Mouse (Mus musculus): ENCODE data around the gene Cenpj. TPM values are rescaled to one million over a fixed set of nuclear protein-coding genes. Genes with fewer than 3 reads are reported as not detected.

The Cenpj gene
- 3.3 and 4.2 TPM in 2 replicates for polyA plus RNA-seq (2015; fragmentation: Nextera tagmentation; extraction: Ambion mirVana)

- H3K4me2 ChIP-seq: peak within 1 kb of the TSS; percentile 79
- ATAC-seq (ENCODE audit: insufficient read depth): peak; percentile 76
- 0% methylated on average over 24 of the region's 24 CpGs for WGBS (ENCODE audit: insufficient replicate concordance)
- H3K9me3 ChIP-seq (replicated peaks): no peaks in the 10 kb centered on the region
- peak within 1 kb of the TSS; percentile 46; the same call in 1 of the 2 replicates for H3K27ac ChIP-seq (replicated peaks)
- H3K36me3 ChIP-seq (replicated peaks): no peaks in the 10 kb centered on the region
- peak within 1 kb of the TSS; percentile 63 for H3K4me3 ChIP-seq (replicated peaks)
- H3K9ac ChIP-seq: peak within 1 kb of the TSS; percentile 64
- peaks cover 42% of the 10 kb centered on the region for H3K4me1 ChIP-seq (replicated peaks)
- H3K27me3 ChIP-seq: no peaks in the 10 kb centered on the region
These were observed at the start of gene Cenpj, which contains the start of gene Parp4 for GRCm38 (mm10) chr14:56575416-56575815. TSS of gene Cenpj (minus strand) at chr14:56575425. TSS of gene Parp4 (plus strand) at chr14:56575619.

GRCm38 (mm10) chr14:56620425-56620824 is 45.2 kb upstream of the Cenpj start:
- Histone ChIP-seq H3K9me3 (replicated peaks) (no peaks in the 10 kb centered on the region), H3K36me3 (replicated peaks) (0 out of 2 replicates have a peak, but pooled peaks cover 3% of the 10 kb centered on the region), H3K4me2 (0 out of 2 replicates have a peak overlapping the region, but pooled peaks have one; percentile 10), H3K9ac (no peak overlapping the region), H3K27ac (replicated peaks) (peak overlapping the region; percentile 65), H3K4me1 (replicated peaks) (no peaks in the 10 kb centered on the region), H3K4me3 (replicated peaks) (no peak overlapping the region), H3K27me3 (no peaks in the 10 kb centered on the region)
- ATAC-seq (ENCODE audit: insufficient read depth): peak; percentile 92
- WGBS (ENCODE audit: insufficient replicate concordance): 67% methylated on average over 8 of the region's 8 CpGs

- WGBS (ENCODE audit: insufficient replicate concordance): 65% methylated on average over 1 of the region's 1 CpGs
These were observed 42.2 kb upstream of the Cenpj start for GRCm38 (mm10) chr14:56617470-56617869.

GRCm38 (mm10) chr14:56613212-56613611 is 38.0 kb upstream of the Cenpj start:
- Histone ChIP-seq H3K27me3 (no peaks in the 10 kb centered on the region), H3K4me2 (no peak overlapping the region)
- WGBS (ENCODE audit: insufficient replicate concordance): 68% methylated on average over 3 of the region's 3 CpGs

More at GRCm38 (mm10) chr14:56617470-56617869, 42.2 kb upstream of the Cenpj start:
- Histone ChIP-seq H3K9ac (no peak overlapping the region), H3K4me2 (no peak overlapping the region), H3K27ac (replicated peaks) (no peak overlapping the region), H3K36me3 (replicated peaks) (peaks cover 23% of the 10 kb centered on the region), H3K4me1 (replicated peaks) (no peaks in the 10 kb centered on the region), H3K4me3 (replicated peaks) (no peak overlapping the region), H3K27me3 (no peaks in the 10 kb centered on the region), H3K9me3 (replicated peaks) (no peaks in the 10 kb centered on the region)
- no peak for ATAC-seq (ENCODE audit: insufficient read depth)

GRCm38 (mm10) chr14:56605136-56605535 is 29.9 kb upstream of the Cenpj start:
- H3K27ac ChIP-seq (replicated peaks): no peak overlapping the region
- H3K27me3 ChIP-seq: no peaks in the 10 kb centered on the region
- H3K4me3 ChIP-seq (replicated peaks): no peak overlapping the region
- H3K4me1 ChIP-seq (replicated peaks): no peaks in the 10 kb centered on the region
- no peak for ATAC-seq (ENCODE audit: insufficient read depth)
- H3K4me2 ChIP-seq: no peak overlapping the region
- H3K9me3 ChIP-seq (replicated peaks): no peaks in the 10 kb centered on the region
- 65% methylated on average over 4 of the region's 4 CpGs for WGBS (ENCODE audit: insufficient replicate concordance)
- H3K36me3 ChIP-seq (replicated peaks): peaks cover 24% of the 10 kb centered on the region
- no peak overlapping the region for H3K9ac ChIP-seq

More at GRCm38 (mm10) chr14:56613212-56613611, 38.0 kb upstream of the Cenpj start:
- Histone ChIP-seq H3K36me3 (replicated peaks) (peaks cover 38% of the 10 kb centered on the region), H3K4me1 (replicated peaks) (no peaks in the 10 kb centered on the region), H3K27ac (replicated peaks) (no peak overlapping the region), H3K9ac (no peak overlapping the region), H3K9me3 (replicated peaks) (no peaks in the 10 kb centered on the region), H3K4me3 (replicated peaks) (no peak overlapping the region)
- ATAC-seq (ENCODE audit: insufficient read depth): no peak

GRCm38 (mm10) chr14:56604438-56604837 is 29.2 kb upstream of the Cenpj start:
- WGBS (ENCODE audit: insufficient replicate concordance): 87% methylated on average over 5 of the region's 5 CpGs
- no peak for ATAC-seq (ENCODE audit: insufficient read depth)
- Histone ChIP-seq H3K4me1 (replicated peaks) (no peaks in the 10 kb centered on the region), H3K4me2 (no peak overlapping the region), H3K36me3 (replicated peaks) (peaks cover 20% of the 10 kb centered on the region; the same call in 1 of the 2 replicates), H3K4me3 (replicated peaks) (no peak overlapping the region), H3K9me3 (replicated peaks) (no peaks in the 10 kb centered on the region), H3K27ac (replicated peaks) (no peak overlapping the region), H3K9ac (no peak overlapping the region), H3K27me3 (no peaks in the 10 kb centered on the region)

GRCm38 (mm10) chr14:56602069-56602468 is 26.8 kb upstream of the Cenpj start:
- Histone ChIP-seq H3K4me3 (replicated peaks) (no peak overlapping the region), H3K4me2 (no peak overlapping the region), H3K9me3 (replicated peaks) (no peaks in the 10 kb centered on the region), H3K27me3 (no peaks in the 10 kb centered on the region), H3K27ac (replicated peaks) (no peak overlapping the region), H3K4me1 (replicated peaks) (no peaks in the 10 kb centered on the region), H3K36me3 (replicated peaks) (0 out of 2 replicates have a peak, but pooled peaks cover 20% of the 10 kb centered on the region), H3K9ac (no peak overlapping the region)
- ATAC-seq (ENCODE audit: insufficient read depth): no peak
- 76% methylated on average over 9 of the region's 9 CpGs for WGBS (ENCODE audit: insufficient replicate concordance)

GRCm38 (mm10) chr14:56598759-56599158 is 23.5 kb upstream of the Cenpj start:
- no peak for ATAC-seq (ENCODE audit: insufficient read depth)
- 50% methylated on average over 6 of the region's 6 CpGs for WGBS (ENCODE audit: insufficient replicate concordance)
- Histone ChIP-seq H3K9ac (no peak overlapping the region), H3K36me3 (replicated peaks) (0 out of 2 replicates have a peak, but pooled peaks cover 28% of the 10 kb centered on the region), H3K27me3 (no peaks in the 10 kb centered on the region), H3K4me2 (no peak overlapping the region), H3K9me3 (replicated peaks) (no peaks in the 10 kb centered on the region), H3K27ac (replicated peaks) (no peak overlapping the region), H3K4me3 (replicated peaks) (no peak overlapping the region), H3K4me1 (replicated peaks) (no peaks in the 10 kb centered on the region)

GRCm38 (mm10) chr14:56594811-56595210 is 19.6 kb upstream of the Cenpj start:
- Histone ChIP-seq H3K27me3 (no peaks in the 10 kb centered on the region), H3K4me2 (no peak overlapping the region), H3K27ac (replicated peaks) (no peak overlapping the region), H3K9ac (no peak overlapping the region), H3K4me1 (replicated peaks) (no peaks in the 10 kb centered on the region), H3K4me3 (replicated peaks) (no peak overlapping the region), H3K9me3 (replicated peaks) (no peaks in the 10 kb centered on the region), H3K36me3 (replicated peaks) (peaks cover 46% of the 10 kb centered on the region)
- ATAC-seq (ENCODE audit: insufficient read depth): no peak
- WGBS (ENCODE audit: insufficient replicate concordance): 66% methylated on average over 1 of the region's 1 CpGs

GRCm38 (mm10) chr14:56592191-56592590 is 17.0 kb upstream of the Cenpj start:
- ATAC-seq (ENCODE audit: insufficient read depth): no peak
- H3K9me3 ChIP-seq (replicated peaks): no peaks in the 10 kb centered on the region
- H3K4me1 ChIP-seq (replicated peaks): no peaks in the 10 kb centered on the region
- WGBS (ENCODE audit: insufficient replicate concordance): 74% methylated on average over 9 of the region's 9 CpGs
- H3K27me3 ChIP-seq: no peaks in the 10 kb centered on the region
- no peak overlapping the region for H3K4me3 ChIP-seq (replicated peaks)
- no peak overlapping the region for H3K9ac ChIP-seq
- no peak overlapping the region for H3K27ac ChIP-seq (replicated peaks)
- peaks cover 34% of the 10 kb centered on the region for H3K36me3 ChIP-seq (replicated peaks)
- no peak overlapping the region for H3K4me2 ChIP-seq

- 0 out of 2 replicates have a peak, but pooled peaks cover 3% of the 10 kb centered on the region for H3K4me1 ChIP-seq (replicated peaks)
- no peak overlapping the region for H3K4me3 ChIP-seq (replicated peaks)
- WGBS (ENCODE audit: insufficient replicate concordance): 73% methylated on average over 6 of the region's 6 CpGs
- no peak for ATAC-seq (ENCODE audit: insufficient read depth)
- H3K9ac ChIP-seq: no peak overlapping the region
- no peaks in the 10 kb centered on the region for H3K27me3 ChIP-seq
- no peaks in the 10 kb centered on the region for H3K9me3 ChIP-seq (replicated peaks)
- H3K36me3 ChIP-seq (replicated peaks): peaks cover 8% of the 10 kb centered on the region; the same call in 1 of the 2 replicates
- H3K4me2 ChIP-seq: no peak overlapping the region
- no peak overlapping the region for H3K27ac ChIP-seq (replicated peaks)
These were observed 7.1 kb upstream of the Cenpj start for GRCm38 (mm10) chr14:56582294-56582693.

GRCm38 (mm10) chr14:56581117-56581516 is 5.9 kb upstream of the Cenpj start:
- Histone ChIP-seq H3K9ac (no peak overlapping the region), H3K27me3 (no peaks in the 10 kb centered on the region), H3K4me1 (replicated peaks) (peaks cover 8% of the 10 kb centered on the region), H3K4me3 (replicated peaks) (no peak overlapping the region), H3K27ac (replicated peaks) (no peak overlapping the region), H3K4me2 (no peak overlapping the region), H3K36me3 (replicated peaks) (peaks cover 6% of the 10 kb centered on the region; the same call in 1 of the 2 replicates), H3K9me3 (replicated peaks) (no peaks in the 10 kb centered on the region)
- ATAC-seq (ENCODE audit: insufficient read depth): no peak
- 31% methylated on average over 5 of the region's 5 CpGs for WGBS (ENCODE audit: insufficient replicate concordance)
